13 mouse cellular contexts compared by ENCODE assay signal in the genomic region with DNA sequence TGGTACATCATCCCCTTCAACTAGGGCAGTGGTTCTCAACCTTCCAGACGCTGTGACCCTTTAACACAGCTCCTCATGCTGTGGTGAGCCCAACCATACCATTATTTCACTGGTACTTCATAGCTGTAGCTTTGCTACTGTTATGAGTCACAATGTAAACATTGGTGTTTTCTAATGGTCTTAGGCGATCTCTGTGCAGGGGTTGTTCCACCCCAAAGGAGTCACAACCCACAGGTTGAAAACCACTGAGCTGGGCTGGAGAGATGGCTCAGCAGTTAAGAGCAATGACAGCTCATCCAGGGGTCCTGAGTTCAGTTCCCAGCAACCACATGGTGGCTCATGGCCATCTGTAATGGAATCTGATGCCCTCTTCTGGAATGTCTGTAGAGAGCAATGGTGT.
"Had no signal": no experiment of that assay in that cellular context is flagged by ENCODE, and none has a peak within 500 bp of the region (broad histone marks: within the 10 kb centered on the region; RNA-seq: fewer than 3 reads in every experiment).

No protein-coding gene starts in this region.

- H3K27ac ChIP-seq: layer of hippocampus, adult 2 months; limb, embryonic 12.5 days; midbrain, embryonic 13.5 days; neural tube, embryonic 12.5 days; stomach, embryonic 15.5 days had no signal

- H3K27me3 ChIP-seq: limb, embryonic 12.5 days; midbrain, embryonic 13.5 days; neural tube, embryonic 12.5 days; stomach, embryonic 15.5 days had no signal

- H3K4me1 ChIP-seq: limb, embryonic 12.5 days; midbrain, embryonic 13.5 days; neural tube, embryonic 12.5 days; stomach, embryonic 15.5 days had no signal

- H3K4me3 ChIP-seq: layer of hippocampus, adult 2 months; limb, embryonic 12.5 days; midbrain, embryonic 13.5 days; neural tube, embryonic 12.5 days; stomach, embryonic 15.5 days had no signal

- ATAC-seq: lung, postnatal 0 days; midbrain, embryonic 13.5 days had no signal

- H3K9me3 ChIP-seq: limb, embryonic 12.5 days; midbrain, embryonic 13.5 days; neural tube, embryonic 12.5 days; stomach, embryonic 15.5 days had no signal

- DNase-seq: kidney, adult 18-20 months; kidney, postnatal 10 days; kidney, postnatal 4 days; lung, adult 18-20 months; lung, postnatal 36 days; retina, postnatal 1 day; right cerebral cortex, postnatal 4 days had no signal

- H3K4me2 ChIP-seq: limb, embryonic 12.5 days; midbrain, embryonic 13.5 days; neural tube, embryonic 12.5 days; stomach, embryonic 15.5 days had no signal

- H3K9ac ChIP-seq: limb, embryonic 12.5 days; midbrain, embryonic 13.5 days; neural tube, embryonic 12.5 days; stomach, embryonic 15.5 days had no signal
